Mouse (Mus musculus) right cerebral cortex, postnatal 14 days (tissue): ENCODE results near the gene AI464131.
"Not testable (repeated sequence)": the region's sequence is repeated elsewhere in the genome, so short reads cannot be mapped to it uniquely, and the experiment has no call there.

Experiments
- DNase-seq: peaks from one replicate; pipeline ENCODE4 v3.0.0; 2022

The AI464131 gene

DNA sequence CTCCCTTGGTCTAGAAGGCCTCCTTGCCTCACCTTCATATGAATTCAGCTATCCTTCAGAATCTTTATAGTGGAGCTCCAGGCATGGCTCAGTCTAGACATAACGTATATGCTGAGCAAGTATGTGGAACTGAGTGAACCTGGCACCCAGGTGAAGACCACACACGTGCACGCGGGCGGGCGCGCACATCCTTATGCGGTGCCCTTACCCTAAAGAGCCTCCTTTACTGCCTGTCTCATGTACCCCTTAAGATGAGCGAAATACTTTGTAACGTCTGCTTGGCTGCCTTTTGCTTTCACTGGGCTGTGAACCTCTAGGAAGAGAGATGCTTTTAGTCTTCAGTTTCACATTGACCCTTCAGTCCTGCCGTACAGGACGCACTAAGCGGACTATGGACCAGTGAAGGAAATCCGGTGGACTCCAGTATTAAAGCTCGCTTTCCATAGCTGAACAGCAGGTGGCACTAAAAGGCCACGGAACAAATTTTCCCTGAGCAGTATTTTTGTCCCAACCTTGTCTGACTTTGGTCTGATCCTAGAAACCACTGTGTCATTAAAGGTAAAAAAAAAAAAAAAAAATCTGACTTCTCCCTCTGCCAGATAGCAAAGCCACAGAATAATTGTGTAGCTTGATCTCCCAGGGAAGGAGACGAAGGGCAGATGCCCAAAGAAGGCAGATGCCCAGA lies 34.3 kb downstream of the AI464131 start:
- peak; percentile 60 for DNase-seq

DNA sequence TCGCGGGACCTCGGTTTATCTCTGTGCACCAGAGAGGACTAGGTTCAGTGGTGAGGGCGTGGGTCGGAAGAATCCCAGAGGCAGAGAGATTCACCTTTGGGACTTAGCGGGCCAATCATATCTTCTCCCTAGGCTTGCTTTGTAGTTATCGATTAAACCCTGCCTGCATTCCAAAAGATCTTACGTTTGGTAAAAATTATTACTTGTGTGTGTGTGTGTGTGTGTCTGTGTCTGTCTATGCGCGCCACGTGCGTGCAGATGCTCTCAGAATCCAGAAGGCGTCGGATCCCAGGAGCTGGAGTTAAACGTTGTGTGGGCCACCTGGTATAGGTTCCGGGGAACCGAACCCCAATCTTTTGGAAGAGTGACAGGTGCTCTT lies 37.6 kb downstream of the AI464131 start:
- DNase-seq, result no peak

DNA sequence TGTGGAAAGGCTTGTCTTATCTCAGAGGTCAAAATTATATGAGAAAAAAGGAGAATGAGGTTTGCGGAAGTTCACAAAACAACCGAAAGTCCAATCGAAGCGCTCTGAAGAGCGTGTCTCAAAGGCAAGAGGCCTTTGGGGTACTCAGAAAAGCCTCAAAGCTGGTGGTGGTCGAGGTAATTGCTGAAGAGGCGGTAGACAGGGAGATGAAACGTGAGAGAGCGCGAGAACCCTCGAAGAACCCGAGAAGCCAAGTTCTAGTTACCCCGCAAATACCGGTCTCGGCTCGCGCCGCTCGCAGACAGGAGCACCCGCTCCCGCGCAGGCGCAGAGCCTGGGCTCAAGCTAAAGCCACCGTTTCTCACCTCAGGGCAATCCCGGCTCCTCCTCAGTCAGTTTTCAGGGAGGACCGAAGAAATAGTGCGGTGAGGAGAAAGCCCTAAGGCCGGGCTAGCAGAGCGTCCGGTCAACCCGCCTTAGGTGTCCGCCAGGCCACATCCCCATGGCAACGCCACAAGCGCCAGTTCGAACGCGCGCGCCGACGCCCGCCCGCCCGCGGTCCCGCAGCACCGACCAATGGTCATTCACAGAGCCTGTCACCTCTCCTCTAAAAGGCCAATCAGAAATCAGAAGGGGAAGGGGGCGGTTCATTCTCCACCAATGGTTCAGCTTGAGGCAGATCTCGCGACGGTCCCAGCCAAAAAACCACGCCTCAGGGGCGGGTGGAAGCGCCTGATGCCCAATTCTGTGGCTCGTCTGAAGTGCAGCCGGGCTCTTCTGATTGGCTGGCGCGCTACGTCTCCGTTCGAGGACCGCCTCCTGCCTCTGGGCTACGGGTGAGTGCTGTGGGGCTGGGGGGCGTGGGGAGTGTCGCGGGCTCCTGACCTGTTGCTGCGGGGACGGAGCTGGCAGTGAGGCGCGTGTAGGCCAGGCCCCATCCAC lies 38.3 kb downstream of the AI464131 start, which contains the start of the genes Kif24 and Nudt2:
TSS of gene Kif24 (minus strand) at position 543 of the 942 bp plus-strand sequence.
TSS of gene Nudt2 (plus strand) at position 807 of the 942 bp plus-strand sequence.
- DNase-seq, result peak; percentile 95

DNA sequence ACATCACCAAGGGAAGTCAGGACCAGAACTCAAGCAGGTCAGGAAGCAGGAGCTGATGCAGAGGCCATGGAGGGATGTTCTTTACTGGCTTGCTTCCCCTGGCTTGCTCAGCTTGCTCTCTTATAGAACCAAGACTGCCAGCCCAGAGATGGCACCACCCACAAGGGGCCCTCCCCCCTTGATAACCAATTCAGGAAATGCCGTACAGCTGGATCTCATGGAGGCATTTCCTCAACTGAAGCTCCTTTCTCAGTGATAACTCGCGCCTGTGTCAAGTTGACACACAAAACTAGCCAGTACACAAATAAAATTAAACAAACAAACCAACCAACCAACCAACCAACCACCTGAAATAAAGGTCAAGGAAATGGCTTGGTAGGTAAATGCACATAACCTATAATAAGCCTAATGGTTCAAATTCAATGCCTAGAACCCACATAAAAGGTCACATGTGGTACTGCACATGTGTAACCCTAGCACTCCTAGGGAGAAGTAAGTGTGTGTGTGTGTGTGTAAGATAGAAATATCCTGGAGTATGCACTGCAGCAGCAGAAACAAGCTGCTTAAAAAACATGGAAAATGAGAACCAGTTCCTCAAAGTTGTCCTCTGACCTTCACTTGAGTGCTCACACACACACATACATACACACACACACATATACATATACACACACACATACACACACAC lies 39.7 kb downstream of the AI464131 start:
- DNase-seq, result not testable (repeated sequence)

DNA sequence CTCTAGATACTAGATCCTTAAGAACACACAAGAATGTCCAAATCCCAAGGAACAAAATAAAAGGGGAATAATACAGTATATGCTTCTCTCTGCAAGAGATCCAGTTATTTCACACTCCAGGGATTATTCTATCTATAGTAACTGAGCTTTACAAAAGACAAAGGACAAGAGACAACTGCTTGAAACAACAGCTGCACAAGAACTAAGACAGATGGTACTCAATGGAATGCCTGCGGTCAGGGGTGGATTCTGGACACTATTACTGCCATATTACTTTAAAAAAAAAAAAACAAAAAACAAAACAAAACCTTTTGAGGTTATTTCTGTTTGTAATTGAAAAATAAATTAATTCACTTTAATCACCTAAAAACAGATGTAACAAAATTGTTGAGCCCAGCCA lies 42.2 kb downstream of the AI464131 start:
- DNase-seq, result no peak

DNA sequence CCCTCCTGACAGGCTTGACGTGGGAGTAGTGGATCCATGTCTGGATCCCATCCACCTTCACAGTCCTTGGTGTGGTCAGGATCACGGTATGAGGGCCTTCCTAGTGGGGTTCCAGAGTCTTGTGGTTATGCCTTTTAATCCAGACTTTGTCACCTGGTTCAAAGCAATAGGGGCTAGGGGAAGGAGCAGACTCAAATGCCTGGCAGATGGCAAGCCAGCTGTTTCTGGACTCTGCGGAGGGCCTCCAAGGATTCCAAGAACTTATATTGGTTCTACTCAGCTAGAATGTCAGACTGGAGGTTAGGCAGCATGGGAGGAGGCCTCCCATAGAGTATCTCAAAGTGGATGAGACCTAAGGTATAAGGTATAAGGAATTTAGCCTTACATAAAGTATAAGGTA lies 55.3 kb downstream of the AI464131 start:
- no peak for DNase-seq
